Mouse (Mus musculus) CD4-positive, CD25-positive, alpha-beta regulatory T cell, adult 2 months (primary cell): ENCODE measurements at regions not wholly inside any gene's neighbourhood (a gene's known extent, or its start where the extent isn't known, plus 50 kb on each side); places are given as distances from the start of the nearest gene placed in this dataset.

Source experiments
- DNase-seq: peaks from one replicate; pipeline ENCODE4 v3.0.0-alpha.2; 2012; ENCODE audit warnings: low read depth, low spot score

DNA sequence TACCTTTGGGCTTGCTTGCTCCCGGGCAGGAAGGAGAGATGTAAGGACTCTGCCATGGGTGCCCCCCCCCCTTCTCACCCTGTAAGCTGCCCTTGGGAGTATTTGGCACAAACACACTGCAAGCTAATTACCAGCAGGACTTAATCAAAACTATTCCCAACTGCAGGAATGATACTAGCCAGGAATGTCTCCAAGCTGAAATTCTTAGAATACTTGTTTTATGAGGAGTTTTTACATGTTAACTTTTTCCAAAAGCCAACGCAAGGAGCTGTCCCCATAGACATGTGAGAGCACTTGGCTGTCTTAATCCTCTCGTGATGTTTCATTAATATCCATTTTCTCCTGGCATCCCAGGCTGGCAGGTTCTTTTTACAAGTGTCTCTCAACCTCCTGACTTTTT lies 155.6 kb upstream of the Irx6 start:
- DNase-seq = no peak

DNA sequence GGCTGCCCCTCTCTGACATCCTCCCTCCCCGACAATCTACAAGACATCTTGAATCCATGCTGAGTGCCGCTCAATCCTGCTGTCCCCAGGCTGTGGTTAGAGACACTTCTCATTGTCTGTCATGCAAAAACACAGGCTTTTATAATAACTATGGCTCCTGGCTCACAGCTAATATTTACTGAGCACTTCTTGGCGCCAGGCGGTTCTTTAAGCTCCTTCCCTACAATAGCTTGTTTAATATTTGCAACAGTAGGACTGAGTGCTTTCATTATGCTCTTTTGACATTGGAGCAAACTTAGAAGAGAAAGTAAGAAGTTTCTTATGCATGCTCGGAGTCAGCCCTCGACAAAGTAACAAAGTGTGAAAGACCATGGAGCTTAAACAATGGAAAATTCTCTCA lies 151.6 kb upstream of the Irx6 start:
- no peak for DNase-seq

DNA sequence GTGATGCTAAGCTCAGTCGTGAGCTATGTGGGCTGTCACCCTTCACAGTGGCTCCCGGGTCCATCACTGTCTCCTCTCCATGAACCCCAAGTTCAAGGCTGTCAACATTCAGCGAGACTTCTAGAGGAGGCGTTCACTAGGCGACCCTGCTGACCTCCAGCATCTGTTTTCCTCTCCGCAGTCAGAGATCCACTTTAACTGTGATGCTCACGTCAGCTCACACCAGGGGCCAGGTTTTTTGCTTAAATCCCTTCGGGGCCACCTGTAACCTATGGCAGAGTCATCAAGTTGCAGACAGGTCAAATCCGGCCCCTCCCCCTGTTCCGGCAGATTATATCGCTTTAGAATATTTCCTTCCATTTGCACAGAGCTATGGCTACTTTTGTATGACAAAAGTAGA lies 144.3 kb upstream of the Irx6 start:
- DNase-seq = no peak

DNA sequence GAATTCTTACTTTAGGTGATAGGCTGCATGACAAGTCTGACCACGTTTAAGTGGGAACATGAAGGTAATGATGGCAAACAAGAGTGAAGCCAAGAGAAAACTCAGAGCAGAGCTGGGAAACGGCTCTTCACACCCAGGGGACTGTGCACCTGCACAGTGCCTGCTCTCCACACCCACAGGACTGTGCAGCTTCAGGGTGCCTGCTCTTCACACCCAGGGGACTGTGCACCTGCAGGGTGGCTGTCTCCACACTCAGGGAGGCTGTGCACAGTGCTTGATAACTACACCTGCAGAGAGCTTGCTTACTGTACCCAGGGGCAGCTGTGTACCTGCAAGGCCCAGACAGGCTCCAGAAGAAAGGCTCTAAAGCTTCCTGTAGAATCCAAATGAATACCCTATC lies 133.5 kb upstream of the Irx6 start:
- no peak for DNase-seq

DNA sequence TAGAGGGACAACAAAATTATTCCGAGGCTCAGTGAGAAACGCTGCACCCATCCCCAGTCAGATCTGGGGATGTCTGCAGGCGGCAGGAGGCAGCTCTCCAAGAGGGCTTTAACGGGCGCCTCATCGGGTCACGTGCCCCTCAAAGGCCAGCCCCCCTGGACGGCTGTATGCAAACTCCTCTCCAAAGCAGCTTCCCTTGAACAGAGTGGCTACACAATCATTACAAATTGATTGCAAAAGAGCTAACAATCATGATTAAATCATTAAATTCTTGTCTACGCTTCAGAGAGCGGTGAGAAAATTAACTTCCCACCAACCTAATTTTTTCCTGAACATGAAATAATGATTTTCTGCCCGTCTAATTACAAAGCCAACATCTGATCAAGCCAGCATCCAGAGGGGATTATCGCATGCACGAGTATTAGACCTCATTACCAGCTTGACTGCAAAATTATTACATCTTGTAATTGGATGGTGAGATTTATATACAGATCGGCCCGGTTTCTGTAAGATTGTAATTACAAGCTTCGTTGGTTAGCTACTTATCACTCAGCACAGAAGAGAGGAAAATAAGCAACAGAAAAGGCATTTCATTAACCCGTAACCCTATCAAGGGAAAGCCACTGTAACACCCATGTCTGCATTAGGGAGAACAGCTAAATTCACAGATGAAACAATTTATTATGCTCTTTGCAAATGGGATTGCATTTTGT lies 128.6 kb upstream of the Irx6 start:
- no peak for DNase-seq

DNA sequence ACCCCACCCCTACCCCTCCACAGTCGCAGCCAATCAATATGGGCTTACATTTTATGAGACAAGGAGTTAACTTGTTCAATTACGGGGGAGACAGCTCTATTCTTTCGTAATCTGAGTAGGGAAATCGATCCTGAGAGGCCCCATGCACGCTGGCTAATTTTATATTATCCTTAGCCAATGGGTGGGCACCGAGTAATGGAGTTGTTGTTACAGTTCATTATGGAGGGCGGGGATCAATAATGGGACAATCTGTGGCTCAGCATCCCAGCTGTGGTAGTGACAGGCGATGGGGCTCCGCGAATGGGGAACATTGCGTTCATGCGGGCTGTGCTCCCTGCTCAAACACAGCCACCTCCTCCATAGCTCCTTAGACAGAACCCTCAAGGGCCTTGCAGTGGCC lies 118.9 kb upstream of the Irx6 start:
- no peak for DNase-seq

DNA sequence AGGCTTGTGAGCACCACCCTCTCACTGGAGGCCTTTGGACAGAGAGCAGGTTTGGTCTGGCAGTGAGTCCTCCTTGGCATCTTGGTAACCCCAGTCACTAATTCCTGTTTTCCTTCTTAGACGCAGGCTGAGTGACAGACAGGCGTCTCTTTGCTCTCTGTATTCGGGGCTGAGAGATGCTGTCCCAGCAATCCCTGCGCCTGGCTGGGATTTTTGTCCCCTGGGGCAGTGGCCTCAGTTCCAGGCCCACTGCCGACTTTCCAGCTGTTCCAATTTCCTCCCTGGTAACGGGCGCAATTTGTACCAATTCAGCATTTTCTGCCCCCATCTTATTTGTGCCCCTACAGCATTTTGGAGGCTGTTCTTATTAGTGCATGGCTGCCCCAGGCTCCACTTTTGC lies 118.5 kb upstream of the Irx6 start:
- DNase-seq = no peak

DNA sequence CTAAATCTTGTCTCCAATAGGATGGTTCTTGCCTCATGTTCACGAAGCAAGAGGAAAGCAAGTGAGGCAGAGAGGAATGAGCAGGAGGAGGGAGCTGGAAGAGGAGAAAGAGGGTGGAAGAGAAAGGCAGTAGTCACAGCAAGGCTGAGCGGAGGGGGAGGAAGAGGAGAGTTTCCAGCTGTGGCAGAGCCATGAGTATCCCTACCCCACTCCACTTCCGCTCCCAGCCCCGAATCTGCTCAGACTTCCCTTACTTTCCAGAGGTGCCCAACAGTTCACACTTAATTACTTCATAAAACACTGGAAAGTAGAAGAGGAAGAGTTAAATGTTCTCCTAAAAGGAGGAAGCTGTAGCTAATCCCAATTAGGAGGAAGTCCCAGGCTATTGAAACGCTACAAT lies 111.6 kb upstream of the Irx6 start:
- DNase-seq = no peak

DNA sequence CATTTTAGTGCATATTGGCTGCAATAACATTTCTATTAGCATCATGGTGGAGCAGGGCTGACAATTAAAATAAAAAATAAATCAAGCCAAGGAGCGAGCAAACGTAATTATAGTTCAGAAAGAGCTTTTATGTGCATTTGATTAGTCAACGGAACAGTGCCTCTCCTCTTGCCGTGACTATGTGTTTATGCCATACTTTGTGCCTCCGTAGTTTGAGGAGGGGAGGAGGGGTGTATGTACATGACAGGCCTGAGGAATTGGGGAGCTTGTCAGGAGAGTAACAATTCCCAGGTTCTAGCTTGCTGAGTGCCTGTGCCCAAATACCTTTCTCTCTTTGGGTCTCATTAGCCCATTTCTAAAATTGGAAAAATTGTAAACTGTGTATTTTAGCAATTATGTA lies 111.1 kb upstream of the Irx6 start:
- DNase-seq = no peak

DNA sequence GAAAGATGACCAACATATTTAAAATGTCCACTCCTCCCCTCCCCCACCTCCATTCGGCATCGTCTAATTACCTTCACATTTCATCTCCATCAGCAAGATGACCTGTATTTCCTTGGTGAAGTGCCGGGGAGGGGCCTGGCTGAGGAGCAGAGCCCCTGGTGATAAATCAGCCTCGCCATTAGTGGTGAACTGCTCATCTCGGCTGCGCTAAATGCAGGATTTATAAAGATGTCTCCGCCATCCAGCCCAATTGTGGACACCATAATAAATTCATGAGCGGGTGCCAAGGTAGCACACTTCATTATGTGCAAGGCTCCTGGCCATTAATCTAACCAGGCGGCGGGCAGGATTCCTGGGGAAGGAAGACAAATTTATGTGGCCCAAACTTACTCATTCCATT lies 104.4 kb upstream of the Irx6 start:
- no peak for DNase-seq

DNA sequence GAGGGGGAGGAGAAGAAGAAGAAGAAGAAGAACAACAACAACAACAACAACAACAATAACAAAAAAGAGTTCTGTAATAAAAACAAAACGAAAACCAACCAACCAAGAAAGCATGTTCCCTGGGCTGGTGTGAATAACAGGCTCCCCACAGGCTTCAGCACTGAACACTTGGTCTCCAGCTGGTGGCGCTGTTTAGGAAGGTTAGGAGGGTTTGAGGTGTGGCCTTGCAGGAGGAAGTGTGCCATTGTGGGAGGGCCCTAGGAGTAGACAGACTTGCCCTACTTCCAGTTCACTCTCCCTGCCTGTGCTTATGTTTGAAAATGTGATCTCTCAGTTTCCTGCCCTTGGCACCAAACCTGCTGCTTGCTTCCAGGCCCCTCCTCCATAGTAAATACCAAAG lies 94.6 kb upstream of the Irx6 start:
- no peak for DNase-seq

DNA sequence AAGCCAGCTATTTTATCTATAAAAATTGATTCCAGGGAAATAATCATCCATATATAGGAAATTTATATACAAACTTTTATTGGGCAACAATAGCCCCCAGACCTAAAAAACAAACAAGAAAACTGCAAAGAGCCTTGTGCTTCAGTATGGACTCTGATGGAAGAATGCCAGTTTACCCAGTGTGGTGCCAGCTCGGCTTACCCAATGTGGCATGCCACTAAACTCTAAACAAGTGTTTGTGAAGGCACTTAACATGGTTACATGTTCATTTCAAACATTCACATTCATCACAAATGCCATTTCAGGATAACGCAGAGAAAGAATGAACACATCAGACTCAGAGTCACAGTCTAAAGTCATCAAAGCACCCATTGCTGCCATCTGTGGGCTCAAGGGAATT lies 93.0 kb upstream of the Irx6 start:
- no peak for DNase-seq

DNA sequence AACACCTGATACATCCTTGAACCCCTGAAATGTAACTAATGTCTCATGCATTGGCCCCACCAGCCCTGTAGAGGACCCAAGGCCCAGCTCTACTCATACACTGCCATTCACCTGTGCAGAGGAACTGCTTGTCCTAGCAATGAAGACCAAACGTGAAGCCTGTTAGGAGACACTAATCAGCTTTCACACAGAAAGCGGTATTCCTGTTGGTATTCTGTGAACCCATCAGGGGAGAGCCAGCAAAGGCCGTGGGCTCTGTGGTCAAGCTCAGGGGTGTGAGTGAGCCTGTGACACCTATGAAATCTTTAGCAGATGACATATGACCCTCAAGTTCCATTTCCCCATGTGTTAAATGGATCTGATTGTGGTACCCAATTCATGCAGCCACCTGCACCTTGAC lies 73.3 kb upstream of the Irx6 start:
- no peak for DNase-seq

DNA sequence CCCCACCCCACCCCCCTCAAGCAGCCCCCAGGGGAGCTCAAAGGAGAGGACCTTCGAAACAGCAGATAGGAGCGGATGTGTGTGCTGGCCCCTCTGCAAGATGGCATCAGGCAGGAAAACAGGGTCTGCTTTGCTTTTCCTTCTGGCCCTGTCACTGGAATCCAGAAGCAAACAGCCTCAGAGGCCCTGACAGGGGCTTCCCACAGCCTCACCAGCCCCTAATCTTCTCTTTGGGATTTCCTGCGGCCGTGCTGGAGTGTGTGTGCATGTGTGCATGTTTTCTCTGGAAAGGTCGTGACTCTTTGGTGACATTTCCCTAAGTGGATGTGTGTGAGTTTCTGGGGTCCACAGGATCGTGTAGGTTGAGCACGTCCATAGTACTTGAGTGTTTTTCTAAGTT lies 71.1 kb upstream of the Irx6 start:
- no peak for DNase-seq

DNA sequence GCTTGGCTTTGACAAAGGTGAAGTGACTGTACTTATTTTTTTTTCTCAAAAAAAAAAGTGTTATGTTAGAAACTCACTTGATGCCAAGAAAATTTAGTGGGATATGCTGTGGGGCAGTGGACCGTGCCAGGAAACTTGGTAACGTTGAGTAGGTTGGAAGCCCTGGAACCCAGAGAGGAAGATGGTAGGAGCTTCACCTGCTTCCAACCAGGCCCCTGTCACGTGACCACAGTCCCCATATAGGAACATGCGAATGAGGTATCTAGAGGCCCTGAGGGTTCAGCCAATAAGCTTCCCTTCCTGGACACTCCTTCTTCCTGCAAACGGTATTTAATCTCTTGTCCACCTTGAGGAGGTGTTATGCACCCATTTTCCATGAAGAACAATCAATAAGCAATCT lies 68.5 kb upstream of the Irx6 start:
- DNase-seq = no peak

DNA sequence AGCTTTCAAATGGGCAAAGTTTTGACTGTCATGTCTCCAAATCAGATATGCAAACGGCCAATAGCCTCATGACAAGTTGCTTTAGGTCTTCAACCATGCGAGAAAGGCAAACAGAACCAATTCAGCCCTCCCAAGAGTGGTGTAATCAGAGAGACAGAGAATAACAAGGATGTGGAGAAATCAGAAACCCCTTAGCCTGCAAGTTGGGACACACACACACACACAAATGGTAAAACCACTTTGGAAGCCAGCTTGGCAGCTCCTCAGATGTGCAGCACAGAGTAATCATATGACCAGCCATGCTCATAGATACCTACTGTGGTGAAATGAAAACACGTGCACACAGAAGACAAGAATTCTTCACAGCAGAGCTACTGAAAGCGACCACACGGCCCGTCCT lies 66.5 kb upstream of the Irx6 start:
- no peak for DNase-seq

DNA sequence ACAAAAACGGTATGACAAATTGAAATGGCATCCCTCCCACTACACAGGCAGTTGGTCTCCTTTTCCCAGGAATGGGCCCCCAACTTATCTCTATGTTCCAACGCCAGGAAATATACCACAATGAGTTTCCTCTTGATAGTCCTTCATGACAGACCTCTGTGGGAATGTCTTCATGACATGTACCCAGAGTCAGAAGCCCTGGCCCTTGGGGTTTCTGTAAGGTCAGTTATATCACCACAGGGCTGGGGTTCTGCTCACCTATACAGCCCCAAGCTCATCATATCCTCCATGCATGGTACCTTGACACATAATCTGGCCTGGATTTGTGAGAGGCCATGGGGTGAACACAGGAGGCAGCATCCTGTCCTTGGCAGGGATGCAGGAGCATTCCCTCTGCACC lies 64.2 kb upstream of the Irx6 start:
- DNase-seq = no peak

DNA sequence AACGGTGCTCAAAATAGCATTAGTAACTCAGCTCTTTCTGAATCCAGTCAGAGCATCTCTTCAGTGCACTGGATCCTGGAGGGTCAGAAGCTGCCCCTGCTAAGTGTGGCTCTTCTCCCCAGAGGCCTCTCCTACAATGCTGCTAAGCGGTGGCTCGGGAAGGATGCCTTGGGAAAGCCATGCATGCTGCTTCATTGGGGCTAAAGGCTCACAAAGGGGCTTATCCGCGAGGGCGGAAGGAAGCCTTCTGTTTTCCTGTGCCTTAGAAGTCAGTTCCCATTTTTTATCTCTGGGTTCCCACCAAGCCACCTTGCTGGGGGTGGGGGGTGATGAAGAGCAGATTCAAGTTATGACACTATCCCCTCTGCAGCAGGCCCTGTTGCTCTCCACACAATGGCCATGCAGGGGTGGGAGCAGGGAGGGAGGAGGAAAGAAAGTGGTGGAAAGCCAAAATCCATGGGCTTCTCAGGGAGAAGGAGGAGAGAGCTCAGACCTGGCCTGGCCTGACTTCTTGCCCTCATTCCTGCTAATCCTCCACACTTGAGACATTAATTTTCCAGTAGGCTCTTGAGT lies 63.5 kb upstream of the Irx6 start:
- no peak for DNase-seq

DNA sequence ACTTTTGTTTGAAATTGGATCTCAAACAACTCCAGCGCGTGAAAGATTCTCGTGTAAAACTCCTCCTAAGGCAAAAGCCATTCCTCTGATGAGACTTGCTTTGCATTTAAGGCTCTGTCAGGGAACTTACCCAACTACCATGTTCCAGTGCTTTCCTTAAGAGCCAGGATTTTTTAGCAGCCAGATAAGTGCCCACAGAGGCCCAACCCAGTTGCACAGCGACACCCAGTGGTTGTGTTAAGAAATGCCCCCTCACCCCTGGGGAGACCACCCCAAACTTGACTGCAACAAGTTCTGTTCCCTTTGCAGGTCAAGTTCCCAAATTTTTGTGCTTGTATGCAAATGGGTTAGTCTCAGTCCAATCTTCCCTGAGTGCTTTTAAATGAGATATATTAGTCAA lies 60.6 kb upstream of the Irx6 start:
- no peak for DNase-seq

DNA sequence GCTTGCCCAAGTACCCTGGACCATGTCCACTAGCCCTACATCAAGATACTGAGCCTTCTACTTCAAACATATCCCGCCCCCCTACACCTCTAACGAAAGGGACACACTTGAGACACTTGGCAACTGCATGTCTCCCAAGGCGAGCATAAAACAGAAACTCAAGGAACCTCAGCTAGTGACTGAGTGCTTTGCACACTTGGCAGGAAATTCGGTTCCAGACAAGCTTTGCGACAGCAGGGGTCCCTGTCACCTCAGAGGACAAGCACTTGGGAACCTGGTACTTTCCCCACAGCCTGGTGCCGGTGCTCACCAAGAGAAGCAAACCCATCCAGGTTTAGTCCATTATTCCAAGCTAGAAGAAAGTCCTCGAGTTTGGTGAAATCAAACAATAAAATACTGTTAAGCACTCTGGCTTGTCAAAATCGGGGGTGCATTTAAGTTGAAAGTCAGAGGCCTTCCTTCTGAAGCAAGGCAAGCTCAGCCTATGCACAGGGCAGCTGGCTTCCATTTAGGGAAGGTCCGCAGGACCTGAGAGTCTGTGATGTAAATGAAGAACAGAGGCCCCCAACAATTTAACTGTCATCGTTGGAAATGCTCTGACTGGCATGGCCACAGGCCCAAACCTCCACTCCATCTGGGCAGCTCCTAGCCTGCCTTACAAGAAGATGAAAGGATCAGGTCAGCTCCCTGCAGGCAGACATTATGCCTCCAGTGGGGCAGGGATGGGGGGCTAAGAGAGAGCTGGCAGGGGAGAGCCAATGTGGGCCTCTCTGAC lies 57.6 kb upstream of the Irx6 start:
- DNase-seq = no peak

DNA sequence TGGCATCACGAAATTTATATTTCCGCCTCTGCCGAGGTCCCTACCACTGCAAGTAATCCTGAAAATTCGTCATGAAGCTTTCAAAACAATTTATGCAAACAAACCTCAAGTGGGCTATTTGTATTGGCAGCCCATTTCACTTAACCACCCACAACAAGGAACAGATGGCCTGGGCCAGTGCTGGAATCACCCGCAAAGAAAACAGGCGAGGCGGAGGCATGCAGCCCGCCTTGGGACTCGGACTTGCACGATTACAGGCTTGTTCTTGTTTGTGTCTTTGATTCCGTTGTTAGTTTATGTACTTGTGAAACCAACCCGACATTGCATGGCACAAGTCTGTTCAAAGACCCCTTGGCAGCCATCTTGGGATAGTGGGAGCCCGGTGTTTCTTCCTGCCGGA lies 55.8 kb upstream of the Irx6 start:
- DNase-seq = no peak
